Mouse (Mus musculus): ENCODE results near the gene Csrnp1. TPM values are rescaled to one million over a fixed set of nuclear protein-coding genes. Genes with fewer than 3 reads are reported as not detected.

The Csrnp1 gene
- polyA plus RNA-seq, 1 experiment: 19.5 TPM

DNA sequence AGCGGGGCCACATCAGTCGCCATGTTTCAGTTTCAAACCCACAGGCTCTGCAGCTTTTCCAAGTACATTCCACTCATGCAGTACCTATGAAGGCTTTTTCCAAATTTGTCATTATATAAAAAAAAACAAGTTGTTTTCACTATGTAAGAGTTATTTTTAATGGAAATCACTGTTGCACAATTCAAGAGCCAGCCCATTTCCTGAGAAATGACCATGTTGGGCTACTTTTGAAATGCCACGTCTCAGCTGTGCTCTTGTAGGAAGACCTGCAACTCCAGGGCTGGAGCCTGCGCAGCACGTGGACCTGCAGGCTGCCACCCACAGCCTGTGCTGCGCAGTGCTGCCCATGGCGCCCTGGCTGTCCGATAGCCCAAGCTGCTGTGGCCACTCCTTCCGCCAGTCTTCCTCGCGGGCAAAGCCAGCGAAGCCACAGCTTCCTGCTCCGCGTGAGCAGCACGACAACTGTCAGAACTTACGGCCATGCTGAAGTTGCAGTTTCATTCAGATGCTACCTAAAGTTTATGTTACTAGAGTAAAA is 59.3 kb downstream of the Csrnp1 start:
- WGBS: 24% methylated on average over 16 of the region's 16 CpGs
- H3K4me1 ChIP-seq (ENCODE audit: control insufficient read depth, insufficient read depth, low read length): peaks cover 1% of the 10 kb centered on the region; the same call in 1 of the 2 replicates
- peak overlapping the region; percentile 1; the same call in 1 of the 2 replicates for H3K27ac ChIP-seq (ENCODE audit: control insufficient read depth, insufficient read depth, low read depth, low read length, poor library complexity)
- H3K4me3 ChIP-seq (replicated peaks; ENCODE audit: control insufficient read depth, low read depth, low read length): no peak overlapping the region
- TF ChIP-seq POLR2A (IDR thresholded peaks at IDR 0.05; ENCODE audit: borderline replicate concordance, control insufficient read depth, low read depth, low read length) (peak; percentile 23; the same call in 1 of the 2 replicates), CTCF (IDR thresholded peaks at IDR 0.05; ENCODE audit: control insufficient read depth, insufficient read depth, low read length) (peak; percentile 10; the same call in 1 of the 2 replicates)

DNA sequence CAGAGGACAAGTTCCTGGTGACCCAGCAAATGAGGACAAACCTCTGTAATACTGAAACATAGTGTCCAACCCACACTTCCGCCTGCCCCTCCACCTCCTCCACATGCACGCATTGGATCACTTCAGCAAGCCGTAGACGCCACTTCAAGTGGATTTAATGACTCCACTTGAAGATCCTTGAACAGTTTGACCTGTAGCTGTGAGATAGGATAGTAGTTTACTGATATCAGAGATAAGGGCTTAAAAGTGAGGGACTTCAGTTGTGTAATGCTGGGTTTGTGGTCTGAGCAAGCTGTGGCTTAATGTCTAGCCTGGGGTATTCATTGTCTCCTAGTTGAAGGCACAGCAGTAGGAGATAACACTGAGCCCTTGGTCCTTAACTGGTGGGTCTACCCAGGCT is 61.0 kb downstream of the Csrnp1 start:
- no peak overlapping the region for H3K4me3 ChIP-seq (replicated peaks; ENCODE audit: control insufficient read depth, low read depth, low read length)
- H3K4me1 ChIP-seq (ENCODE audit: control insufficient read depth, insufficient read depth, low read length): peaks cover 1% of the 10 kb centered on the region; the same call in 1 of the 2 replicates
- H3K27ac ChIP-seq (ENCODE audit: control insufficient read depth, insufficient read depth, low read depth, low read length, poor library complexity): no peak overlapping the region
- no peak for TF ChIP-seq POLR2A (IDR thresholded peaks at IDR 0.05; ENCODE audit: borderline replicate concordance, control insufficient read depth, low read depth, low read length)
- TF ChIP-seq CTCF (IDR thresholded peaks at IDR 0.05; ENCODE audit: control insufficient read depth, insufficient read depth, low read length): no peak
- 66% methylated on average over 4 of the region's 4 CpGs for WGBS

Other genes with a start within 250 kb of the Csrnp1 start
- not detected in 2 replicates for gene Scn11a, start 159.2 kb downstream of the Csrnp1 start, polyA plus RNA-seq (2011; ENCODE audit: insufficient read depth, insufficient read length, low replicate concordance, missing spikeins)
- 18.8 and 22.3 TPM in 2 replicates for gene Wdr48, start 89.8 kb downstream of the Csrnp1 start, polyA plus RNA-seq (2011; ENCODE audit: insufficient read depth, insufficient read length, low replicate concordance, missing spikeins)
- gene Gorasp1, start 47.1 kb downstream of the Csrnp1 start, polyA plus RNA-seq (2011; ENCODE audit: insufficient read depth, insufficient read length, low replicate concordance, missing spikeins): 2.7 and 4.6 TPM in 2 replicates
- gene Ttc21a, start 47.1 kb downstream of the Csrnp1 start, polyA plus RNA-seq (2011; ENCODE audit: insufficient read depth, insufficient read length, low replicate concordance, missing spikeins): 1.5 and 5.0 TPM in 2 replicates
- gene Xirp1, start 38.9 kb upstream of the Csrnp1 start, polyA plus RNA-seq (2011; ENCODE audit: insufficient read depth, insufficient read length, low replicate concordance, missing spikeins): not detected in 2 replicates
- 0.97 and 2.7 TPM in 2 replicates for gene Cx3cr1, start 85.2 kb upstream of the Csrnp1 start, polyA plus RNA-seq (2011; ENCODE audit: insufficient read depth, insufficient read length, low replicate concordance, missing spikeins)
- gene Ccr8, start 107.5 kb upstream of the Csrnp1 start, polyA plus RNA-seq (2011; ENCODE audit: insufficient read depth, insufficient read length, low replicate concordance, missing spikeins): not detected in 2 replicates
- gene Slc25a38, start 125.7 kb upstream of the Csrnp1 start, polyA plus RNA-seq (2011; ENCODE audit: insufficient read depth, insufficient read length, low replicate concordance, missing spikeins): 111 and 154 TPM in 2 replicates
- 1,523 and 1,859 TPM in 2 replicates for gene Rpsa, start 143.0 kb upstream of the Csrnp1 start, polyA plus RNA-seq (2011; ENCODE audit: insufficient read depth, insufficient read length, low replicate concordance, missing spikeins)
- 7.3 TPM in 1 of 2 replicates, not detected in the other for gene Mobp, start 165.0 kb upstream of the Csrnp1 start, polyA plus RNA-seq (2011; ENCODE audit: insufficient read depth, insufficient read length, low replicate concordance, missing spikeins)

Data from bone marrow, adult 2 months (tissue).